Mouse (Mus musculus) liver, adult 2 months (tissue): Measurements from ENCODE around the gene Necap2.

ENCODE experiments used
- CTCF ChIP-seq: fragments of 200-500 bp; IDR thresholded peaks from 2 replicates; pipeline ENCODE4 v1.5.1; 2011; ENCODE audit warnings: low read depth, low read length, control low read depth
- POLR2A ChIP-seq: fragments of 200-500 bp; IDR thresholded peaks from 2 replicates; pipeline ENCODE4 v1.6.1; 2011; ENCODE audit warnings: low read length, control low read depth; ENCODE audit not compliant: insufficient read depth; ENCODE audit errors: extremely low read depth

GRCm38 (mm10) chr4:141106526-141107183 is 28.5 kb upstream of the Necap2 start:
- no peak for TF ChIP-seq CTCF
- TF ChIP-seq POLR2A, result no peak
